Mouse (Mus musculus): ENCODE measurements at regions not wholly inside any gene's neighbourhood (a gene's known extent, or its start where the extent isn't known, plus 50 kb on each side); places are given as distances from the start of the nearest gene placed in this dataset.

DNA sequence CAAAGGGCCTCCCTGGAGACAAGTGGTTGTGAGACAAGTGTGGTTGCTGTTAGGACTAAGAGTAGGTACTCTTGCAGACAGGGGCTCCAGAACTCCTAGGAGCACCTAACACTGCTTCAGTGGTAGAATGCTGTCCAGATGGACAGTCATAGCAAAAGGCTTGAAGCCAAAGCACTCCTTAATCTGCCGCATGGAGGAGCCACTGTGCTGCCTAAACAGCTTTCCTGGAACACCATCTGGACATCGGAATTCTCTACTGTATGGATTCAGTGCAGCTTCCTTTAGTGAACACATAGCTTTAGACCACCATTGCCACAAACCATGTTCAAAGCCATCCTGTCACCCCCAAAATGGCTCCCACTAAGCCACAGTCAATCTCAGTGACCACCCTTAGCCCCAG is 128.6 kb upstream of the Tcerg1l start:
- Histone ChIP-seq H3K4me2 (replicated peaks; ENCODE audit: low read depth) (no peak overlapping the region), H3K4me1 (replicated peaks; ENCODE audit: control insufficient read depth, insufficient read depth, low read length) (no peaks in the 10 kb centered on the region), H3K9ac (ENCODE audit: low read depth, low read length) (no peak overlapping the region), H3K4me3 (ENCODE audit: low read depth, low read length) (no peak overlapping the region), H3K9me3 (ENCODE audit: control insufficient read depth) (no peaks in the 10 kb centered on the region), H3K36me3 (ENCODE audit: control insufficient read depth, insufficient read depth) (no peaks in the 10 kb centered on the region), H3K27me3 (replicated peaks; ENCODE audit: control insufficient read depth, insufficient read depth, low read length) (no peaks in the 10 kb centered on the region), H3K27ac (ENCODE audit: low read depth, low read length) (no peak overlapping the region)
- no peak for ATAC-seq
- TF ChIP-seq CTCF (IDR thresholded peaks at IDR 0.05; ENCODE audit: low read depth) = no peak
- WGBS = 95% methylated on average over 2 of the region's 2 CpGs

GRCm38 (mm10) chr7:138524936-138525335 is 127.4 kb upstream of the Tcerg1l start:
- Histone ChIP-seq H3K4me3 (ENCODE audit: low read depth, low read length) (no peak overlapping the region), H3K4me1 (replicated peaks; ENCODE audit: control insufficient read depth, insufficient read depth, low read length) (no peaks in the 10 kb centered on the region), H3K36me3 (ENCODE audit: control insufficient read depth, insufficient read depth) (no peaks in the 10 kb centered on the region), H3K4me2 (replicated peaks; ENCODE audit: low read depth) (no peak overlapping the region), H3K27ac (ENCODE audit: low read depth, low read length) (no peak overlapping the region), H3K9me3 (ENCODE audit: control insufficient read depth) (no peaks in the 10 kb centered on the region), H3K27me3 (replicated peaks; ENCODE audit: control insufficient read depth, insufficient read depth, low read length) (no peaks in the 10 kb centered on the region), H3K9ac (ENCODE audit: low read depth, low read length) (no peak overlapping the region)
- TF ChIP-seq CTCF (IDR thresholded peaks at IDR 0.05; ENCODE audit: low read depth) = no peak
- no peak for ATAC-seq
- 83% methylated on average over 3 of the region's 3 CpGs for WGBS

GRCm38 (mm10) chr7:138514171-138514570 is 116.6 kb upstream of the Tcerg1l start:
- Histone ChIP-seq H3K36me3 (ENCODE audit: control insufficient read depth, insufficient read depth) (no peaks in the 10 kb centered on the region), H3K9me3 (ENCODE audit: control insufficient read depth) (no peaks in the 10 kb centered on the region), H3K4me3 (ENCODE audit: low read depth, low read length) (no peak overlapping the region), H3K9ac (ENCODE audit: low read depth, low read length) (no peak overlapping the region), H3K27ac (ENCODE audit: low read depth, low read length) (no peak overlapping the region), H3K4me1 (replicated peaks; ENCODE audit: control insufficient read depth, insufficient read depth, low read length) (no peaks in the 10 kb centered on the region), H3K4me2 (replicated peaks; ENCODE audit: low read depth) (no peak overlapping the region), H3K27me3 (replicated peaks; ENCODE audit: control insufficient read depth, insufficient read depth, low read length) (no peaks in the 10 kb centered on the region)
- 76% methylated on average over 2 of the region's 2 CpGs for WGBS
- no peak for ATAC-seq
- TF ChIP-seq CTCF (IDR thresholded peaks at IDR 0.05; ENCODE audit: low read depth) = no peak

GRCm38 (mm10) chr7:138505205-138505604 is 107.7 kb upstream of the Tcerg1l start:
- H3K9me3 ChIP-seq (ENCODE audit: control insufficient read depth) = no peaks in the 10 kb centered on the region
- no peak for ATAC-seq
- no peak overlapping the region for H3K4me3 ChIP-seq (ENCODE audit: low read depth, low read length)
- H3K27me3 ChIP-seq (replicated peaks; ENCODE audit: control insufficient read depth, insufficient read depth, low read length) = no peaks in the 10 kb centered on the region
- H3K36me3 ChIP-seq (ENCODE audit: control insufficient read depth, insufficient read depth) = no peaks in the 10 kb centered on the region
- H3K4me2 ChIP-seq (replicated peaks; ENCODE audit: low read depth) = no peak overlapping the region
- 86% methylated on average over 2 of the region's 2 CpGs for WGBS
- H3K4me1 ChIP-seq (replicated peaks; ENCODE audit: control insufficient read depth, insufficient read depth, low read length) = no peaks in the 10 kb centered on the region
- H3K9ac ChIP-seq (ENCODE audit: low read depth, low read length) = no peak overlapping the region
- H3K27ac ChIP-seq (ENCODE audit: low read depth, low read length) = no peak overlapping the region
- no peak for TF ChIP-seq CTCF (IDR thresholded peaks at IDR 0.05; ENCODE audit: low read depth)

GRCm38 (mm10) chr7:138503986-138504385 is 106.5 kb upstream of the Tcerg1l start:
- TF ChIP-seq CTCF (IDR thresholded peaks at IDR 0.05; ENCODE audit: low read depth) = no peak
- no peak for ATAC-seq
- Histone ChIP-seq H3K27ac (ENCODE audit: low read depth, low read length) (no peak overlapping the region), H3K9me3 (ENCODE audit: control insufficient read depth) (no peaks in the 10 kb centered on the region), H3K36me3 (ENCODE audit: control insufficient read depth, insufficient read depth) (no peaks in the 10 kb centered on the region), H3K4me3 (ENCODE audit: low read depth, low read length) (no peak overlapping the region), H3K27me3 (replicated peaks; ENCODE audit: control insufficient read depth, insufficient read depth, low read length) (no peaks in the 10 kb centered on the region), H3K4me2 (replicated peaks; ENCODE audit: low read depth) (no peak overlapping the region), H3K9ac (ENCODE audit: low read depth, low read length) (no peak overlapping the region), H3K4me1 (replicated peaks; ENCODE audit: control insufficient read depth, insufficient read depth, low read length) (no peaks in the 10 kb centered on the region)
- 59% methylated on average over 3 of the region's 3 CpGs for WGBS

DNA sequence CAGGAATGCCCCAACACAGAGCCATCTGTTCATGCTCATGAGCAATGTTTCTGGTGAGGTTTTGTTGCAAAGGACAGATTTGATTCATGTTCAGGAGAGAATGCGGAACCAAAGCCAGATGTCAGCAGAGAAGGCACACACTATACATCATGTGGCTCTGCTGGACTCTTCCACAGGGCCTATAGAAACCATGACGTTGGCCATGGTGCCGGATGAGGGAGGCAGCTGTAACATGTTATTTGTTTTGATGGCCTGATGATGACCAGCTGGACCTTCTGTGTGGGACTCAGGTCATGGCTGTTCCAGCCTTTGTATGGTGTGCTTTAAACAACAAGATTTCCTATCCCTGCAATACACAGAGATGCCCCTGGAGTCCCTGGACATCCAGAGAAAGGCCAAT is 105.5 kb upstream of the Tcerg1l start:
- 69% methylated on average over 3 of the region's 3 CpGs for WGBS
- no peaks in the 10 kb centered on the region for H3K9me3 ChIP-seq (ENCODE audit: control insufficient read depth)
- no peaks in the 10 kb centered on the region for H3K4me1 ChIP-seq (replicated peaks; ENCODE audit: control insufficient read depth, insufficient read depth, low read length)
- no peak overlapping the region for H3K4me3 ChIP-seq (ENCODE audit: low read depth, low read length)
- no peak overlapping the region for H3K4me2 ChIP-seq (replicated peaks; ENCODE audit: low read depth)
- no peak overlapping the region for H3K9ac ChIP-seq (ENCODE audit: low read depth, low read length)
- no peak overlapping the region for H3K27ac ChIP-seq (ENCODE audit: low read depth, low read length)
- H3K36me3 ChIP-seq (ENCODE audit: control insufficient read depth, insufficient read depth) = no peaks in the 10 kb centered on the region
- no peaks in the 10 kb centered on the region for H3K27me3 ChIP-seq (replicated peaks; ENCODE audit: control insufficient read depth, insufficient read depth, low read length)
- no peak for TF ChIP-seq CTCF (IDR thresholded peaks at IDR 0.05; ENCODE audit: low read depth)
- no peak for ATAC-seq

- Histone ChIP-seq H3K4me1 (replicated peaks; ENCODE audit: control insufficient read depth, insufficient read depth, low read length) (no peaks in the 10 kb centered on the region), H3K4me3 (ENCODE audit: low read depth, low read length) (no peak overlapping the region), H3K9me3 (ENCODE audit: control insufficient read depth) (no peaks in the 10 kb centered on the region), H3K27ac (ENCODE audit: low read depth, low read length) (no peak overlapping the region), H3K4me2 (replicated peaks; ENCODE audit: low read depth) (no peak overlapping the region), H3K9ac (ENCODE audit: low read depth, low read length) (no peak overlapping the region), H3K27me3 (replicated peaks; ENCODE audit: control insufficient read depth, insufficient read depth, low read length) (no peaks in the 10 kb centered on the region), H3K36me3 (ENCODE audit: control insufficient read depth, insufficient read depth) (no peaks in the 10 kb centered on the region)
- ATAC-seq = no peak
- no peak for TF ChIP-seq CTCF (IDR thresholded peaks at IDR 0.05; ENCODE audit: low read depth)
- 79% methylated on average over 14 of the region's 14 CpGs for WGBS
Observed at GRCm38 (mm10) chr7:138501347-138502014, 104.0 kb upstream of the Tcerg1l start.
